Mouse (Mus musculus) cerebellum, adult 2 months (tissue): ENCODE data around the gene Zfr.

Source experiments
- CTCF ChIP-seq: fragments of 200-500 bp; IDR thresholded peaks from 2 replicates; pipeline ENCODE4 v1.5.1; 2011; ENCODE audit warnings: low read depth, mild to moderate bottlenecking, control low read depth, low read length, moderate library complexity, borderline replicate concordance; ENCODE audit not compliant: insufficient read depth
- POLR2A ChIP-seq: fragments of 200-500 bp; IDR thresholded peaks from 2 replicates; pipeline ENCODE4 v1.6.1; 2011; ENCODE audit warnings: low read length, control low read depth, borderline replicate concordance; ENCODE audit not compliant: insufficient read depth

GRCm38 (mm10) chr15:12111232-12111631, 6.4 kb upstream of the Zfr start:
- TF ChIP-seq CTCF (no peak), POLR2A (no peak)
